Mouse (Mus musculus) embryonic fibroblast, embryonic 13.5 days (primary cell): ENCODE measurements at regions not wholly inside any gene's neighbourhood (a gene's known extent, or its start where the extent isn't known, plus 50 kb on each side); places are given as distances from the start of the nearest gene placed in this dataset.
"Not testable (repeated sequence)": the region's sequence is repeated elsewhere in the genome, so short reads cannot be mapped to it uniquely, and the experiment has no call there.

Experiments
- H3K27ac ChIP-seq: 2 replicates; pipeline ENCODE4 v1.5.1; 2012; ENCODE audit warnings: low read length, control low read depth, inconsistent platforms; ENCODE audit not compliant: insufficient read depth
- H3K4me1 ChIP-seq: 2 replicates; pipeline ENCODE4 v1.6.1; 2011; ENCODE audit warnings: low read length; ENCODE audit not compliant: control insufficient read depth, insufficient read depth
- H3K4me3 ChIP-seq: 2 replicates; pipeline ENCODE4 v1.5.1; 2011; ENCODE audit warnings: mild to moderate bottlenecking, control low read depth, low read length; ENCODE audit not compliant: insufficient read depth
- CTCF ChIP-seq: IDR thresholded peaks from 2 replicates; pipeline ENCODE4 v1.5.1; 2011; ENCODE audit warnings: mild to moderate bottlenecking, control low read depth, low read length, moderate library complexity, borderline replicate concordance; ENCODE audit not compliant: insufficient read depth
- POLR2A ChIP-seq: IDR thresholded peaks from 2 replicates; pipeline ENCODE4 v1.6.1; 2011; ENCODE audit warnings: low read depth, mild to moderate bottlenecking, control low read depth, low read length, moderate library complexity

DNA sequence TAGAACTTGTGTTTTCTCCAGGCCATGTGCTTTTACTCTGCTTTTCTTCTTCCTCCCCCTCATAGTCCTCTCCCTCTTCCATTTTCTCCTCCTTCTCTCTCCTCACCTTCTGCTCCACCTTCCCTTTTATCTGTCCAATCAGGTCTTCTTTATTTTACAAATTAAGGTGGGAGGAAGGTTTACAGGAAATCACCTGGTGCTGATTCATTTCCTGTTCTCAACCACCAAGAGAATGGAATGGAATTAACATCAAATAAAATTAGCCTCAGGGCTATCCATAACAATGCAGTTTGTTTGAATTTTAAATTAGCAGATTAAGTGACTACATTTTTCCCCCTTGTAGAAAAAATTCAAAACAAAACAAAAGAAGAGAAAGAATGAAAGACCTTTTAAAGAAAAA is 414.3 kb upstream of the Slc39a10 start:
- H3K4me1 ChIP-seq, result no peaks in the 10 kb centered on the region
- no peak overlapping the region for H3K27ac ChIP-seq
- TF ChIP-seq CTCF (no peak), POLR2A (no peak)
- no peak overlapping the region for H3K4me3 ChIP-seq

DNA sequence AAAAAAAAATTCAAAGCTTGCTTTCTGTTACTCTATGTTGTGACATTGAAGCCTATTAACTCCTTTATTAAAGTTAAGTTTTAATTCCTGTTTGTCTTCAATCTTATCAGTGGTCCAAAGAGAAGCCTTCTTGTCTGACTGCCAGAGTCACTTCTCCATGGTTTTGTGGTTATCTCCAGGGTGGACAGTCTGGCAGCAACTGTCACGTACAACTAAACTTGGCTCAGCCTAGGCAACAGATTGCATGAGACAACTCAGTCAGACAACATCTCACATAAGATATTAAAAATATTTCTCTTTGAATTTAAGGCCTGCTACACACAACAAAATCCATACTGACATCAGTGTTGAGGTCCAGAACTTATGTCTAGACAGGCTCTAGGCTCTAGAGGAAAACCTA is 406.7 kb upstream of the Slc39a10 start:
- TF ChIP-seq CTCF (no peak), POLR2A (no peak)
- no peaks in the 10 kb centered on the region for H3K4me1 ChIP-seq

DNA sequence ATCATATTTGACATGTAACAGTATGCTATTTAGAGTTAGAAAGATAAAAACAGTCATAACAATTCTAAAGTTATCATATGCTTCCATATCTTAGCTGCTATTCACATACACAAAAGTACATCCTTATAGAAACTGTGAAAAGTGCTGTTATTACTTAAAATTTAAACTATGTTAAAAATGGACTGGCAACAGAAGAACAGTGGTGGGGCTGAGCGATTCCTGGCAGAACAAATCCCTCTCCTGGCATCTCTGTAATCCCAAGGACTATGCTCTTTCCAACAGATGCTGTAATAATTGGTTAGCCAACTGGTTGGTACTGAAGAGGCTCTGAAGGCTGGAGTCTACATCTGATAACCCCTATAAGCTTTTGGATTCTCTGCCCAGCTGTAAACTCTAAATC is 393.0 kb upstream of the Slc39a10 start:
- TF ChIP-seq CTCF (no peak), POLR2A (no peak)
- Histone ChIP-seq H3K4me1 (no peaks in the 10 kb centered on the region), H3K4me3 (no peak overlapping the region), H3K27ac (no peak overlapping the region)

More for the DNA sequence above, 406.7 kb upstream of the Slc39a10 start:
- Histone ChIP-seq H3K27ac (no peak overlapping the region), H3K4me3 (no peak overlapping the region)

DNA sequence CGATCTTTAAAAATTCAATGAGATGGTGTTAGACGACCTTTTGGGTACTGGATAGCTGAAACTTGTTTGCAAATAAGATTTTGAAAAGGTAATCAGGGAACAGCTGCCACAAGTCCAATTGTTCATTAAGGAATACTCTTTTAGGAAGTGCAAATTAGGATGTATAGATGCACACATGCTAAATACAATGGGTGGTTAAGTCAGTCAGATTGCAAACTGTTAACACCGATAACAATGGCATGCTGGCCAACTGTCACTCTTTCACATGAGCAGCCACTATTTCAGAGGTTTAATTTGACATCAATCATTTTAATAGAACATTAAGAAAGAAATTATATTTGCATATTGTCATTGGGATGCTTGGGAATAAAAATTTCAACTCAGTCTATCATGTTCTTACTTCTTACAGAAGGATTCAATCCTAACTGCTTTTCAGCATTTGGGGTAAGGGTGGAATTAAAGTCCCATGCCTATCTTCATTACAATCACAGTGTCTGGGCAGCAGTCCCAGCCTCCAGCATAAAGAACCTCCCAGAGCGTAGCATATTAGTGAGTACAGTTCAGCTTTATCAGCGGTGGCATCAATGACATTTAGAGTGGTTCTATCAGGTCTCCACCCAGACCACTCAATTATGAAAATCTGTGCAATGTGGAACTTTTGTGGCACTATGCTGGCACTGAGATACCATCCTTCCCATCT is 385.8 kb upstream of the Slc39a10 start:
- Histone ChIP-seq H3K4me3 (no peak overlapping the region), H3K27ac (no peak overlapping the region)
- TF ChIP-seq POLR2A (no peak), CTCF (no peak)

DNA sequence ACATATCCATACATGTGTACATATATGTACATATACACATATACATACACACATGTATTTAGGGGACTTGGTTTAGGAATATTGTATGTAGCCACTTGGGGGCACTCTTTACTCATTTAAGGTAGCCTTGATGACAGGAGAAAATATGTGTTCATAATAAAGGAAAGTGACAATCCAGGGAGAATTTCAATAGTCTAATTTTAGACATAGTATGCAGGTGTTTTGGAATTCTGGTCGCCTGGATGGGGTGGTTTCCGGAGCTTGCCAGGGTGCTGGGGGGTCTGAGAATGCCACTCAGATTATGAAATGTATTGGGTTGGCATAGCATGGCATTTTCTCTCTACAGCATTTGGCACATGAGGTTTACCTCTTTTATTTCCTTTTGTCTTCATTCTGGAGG is 385.2 kb upstream of the Slc39a10 start:
- H3K4me1 ChIP-seq, result no peaks in the 10 kb centered on the region
- TF ChIP-seq CTCF, result no peak
- TF ChIP-seq POLR2A, result no peak
- H3K4me3 ChIP-seq, result no peak overlapping the region
- H3K27ac ChIP-seq, result no peak overlapping the region

More for the DNA sequence above, 385.8 kb upstream of the Slc39a10 start:
- no peaks in the 10 kb centered on the region for H3K4me1 ChIP-seq

DNA sequence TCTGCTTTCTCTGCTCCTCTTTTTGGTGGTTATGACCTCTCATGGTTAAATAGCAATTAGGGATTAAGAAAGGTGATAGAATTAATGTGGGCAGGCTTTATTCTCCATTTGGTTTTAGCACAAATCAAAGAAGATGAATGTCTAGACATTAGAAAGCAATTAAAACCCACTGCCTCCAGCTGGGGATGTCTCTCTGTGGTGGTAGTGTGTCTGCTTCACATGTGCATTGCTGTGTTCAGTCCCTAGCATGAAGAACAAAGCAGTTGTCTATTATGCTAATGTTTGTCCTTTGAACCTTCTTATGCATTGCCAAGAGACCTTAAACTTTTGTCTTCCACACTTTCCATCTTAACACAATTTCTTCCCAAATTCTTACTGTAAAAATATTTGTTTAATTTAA is 379.5 kb upstream of the Slc39a10 start:
- no peak overlapping the region for H3K4me3 ChIP-seq
- H3K27ac ChIP-seq, result no peak overlapping the region
- TF ChIP-seq POLR2A (no peak), CTCF (no peak)
- H3K4me1 ChIP-seq, result no peaks in the 10 kb centered on the region

DNA sequence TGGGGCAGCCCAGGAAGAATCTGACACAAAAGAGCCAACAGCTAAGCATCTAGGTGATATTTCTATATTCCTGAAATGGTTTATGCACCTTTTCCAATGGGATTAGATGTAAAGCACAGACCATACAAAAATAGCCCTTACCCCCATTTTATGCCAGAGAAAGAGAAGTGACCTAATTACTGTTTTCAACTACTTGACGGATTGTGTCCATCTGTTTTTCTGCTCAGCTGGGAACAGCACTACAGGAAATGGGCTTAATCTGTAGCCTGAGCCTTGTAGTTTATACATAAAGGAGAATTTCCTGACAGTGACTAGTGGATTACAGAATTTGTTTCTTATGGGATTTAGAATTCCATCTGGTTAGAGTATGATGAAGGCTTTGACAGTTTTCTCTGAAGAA is 371.0 kb upstream of the Slc39a10 start:
- Histone ChIP-seq H3K27ac (no peak overlapping the region), H3K4me3 (no peak overlapping the region), H3K4me1 (no peaks in the 10 kb centered on the region)
- TF ChIP-seq POLR2A, result no peak
- no peak for TF ChIP-seq CTCF

DNA sequence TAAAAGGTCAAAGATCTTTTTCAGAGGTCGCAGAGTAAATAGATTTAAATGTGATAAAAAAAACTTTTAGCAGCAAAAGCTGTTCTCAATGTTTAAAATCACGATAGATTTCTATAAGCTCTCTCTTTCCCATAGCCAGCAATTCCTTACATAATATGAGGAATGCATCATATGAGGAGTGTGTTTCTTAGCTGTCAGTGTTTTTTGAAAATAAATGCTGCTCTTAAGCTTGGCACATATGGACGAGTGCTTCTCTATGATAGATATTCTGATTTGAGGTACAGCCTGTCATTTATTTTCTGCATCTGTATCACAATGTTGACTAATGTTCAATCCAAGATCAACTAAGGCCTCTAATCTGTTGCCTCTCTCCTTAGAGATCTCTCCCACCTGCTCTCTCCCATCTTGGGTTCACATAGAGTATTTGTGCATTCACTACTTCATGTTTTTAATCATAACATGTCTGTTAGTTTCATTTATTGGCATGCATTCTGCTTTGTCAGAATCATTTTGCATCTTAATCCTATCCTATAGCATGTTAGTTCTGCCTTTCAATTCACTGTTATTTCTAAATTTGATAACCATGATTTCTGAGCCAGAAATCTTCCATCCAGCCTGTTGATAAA is 369.0 kb upstream of the Slc39a10 start:
- Histone ChIP-seq H3K27ac (no peak overlapping the region), H3K4me3 (no peak overlapping the region), H3K4me1 (no peaks in the 10 kb centered on the region)
- no peak for TF ChIP-seq POLR2A
- TF ChIP-seq CTCF, result no peak

DNA sequence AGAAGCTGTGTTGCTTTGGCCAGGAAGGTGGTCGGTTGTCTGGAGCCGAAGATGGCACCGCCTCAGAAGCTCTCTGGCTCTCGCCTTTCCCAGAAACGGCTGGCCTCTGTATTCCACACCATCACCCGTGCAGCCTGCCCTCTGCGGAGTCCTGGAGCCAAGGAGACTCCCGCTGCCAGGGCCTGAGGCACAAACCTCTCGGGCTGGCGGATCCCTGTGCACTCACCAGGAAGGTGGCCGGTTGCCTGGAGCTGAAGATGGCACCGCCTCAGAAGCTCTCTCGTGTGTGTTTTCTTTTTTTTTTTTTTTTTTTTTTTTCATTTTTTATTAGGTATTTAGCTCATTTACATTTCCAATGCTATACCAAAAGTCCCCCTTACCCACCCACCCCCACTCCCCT is 358.1 kb upstream of the Slc39a10 start:
- H3K27ac ChIP-seq, H3K4me1 ChIP-seq, H3K4me3 ChIP-seq: not testable (repeated sequence)

DNA sequence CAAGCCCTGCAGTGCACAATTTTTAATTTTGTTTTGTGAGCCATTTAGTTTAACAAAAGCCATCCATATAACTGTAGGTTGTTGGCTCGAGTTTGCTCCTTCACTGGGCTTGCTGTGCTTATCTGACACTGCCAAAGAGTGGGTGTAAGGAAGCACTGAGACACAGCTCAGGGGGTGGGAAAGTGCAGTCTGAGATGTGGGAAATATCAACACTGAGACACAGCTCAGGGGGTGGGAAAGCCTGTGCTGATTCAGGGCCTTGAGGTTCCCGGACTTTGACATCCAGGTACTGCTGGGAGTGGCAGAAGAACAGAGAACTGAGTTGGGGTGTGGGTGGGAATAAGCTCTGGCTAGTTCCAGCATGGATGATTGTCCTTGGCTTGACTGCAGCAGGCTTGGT is 324.4 kb upstream of the Slc39a10 start:
- TF ChIP-seq POLR2A (no peak), CTCF (no peak)
- no peak overlapping the region for H3K27ac ChIP-seq
- no peak overlapping the region for H3K4me3 ChIP-seq
- H3K4me1 ChIP-seq, result no peaks in the 10 kb centered on the region

DNA sequence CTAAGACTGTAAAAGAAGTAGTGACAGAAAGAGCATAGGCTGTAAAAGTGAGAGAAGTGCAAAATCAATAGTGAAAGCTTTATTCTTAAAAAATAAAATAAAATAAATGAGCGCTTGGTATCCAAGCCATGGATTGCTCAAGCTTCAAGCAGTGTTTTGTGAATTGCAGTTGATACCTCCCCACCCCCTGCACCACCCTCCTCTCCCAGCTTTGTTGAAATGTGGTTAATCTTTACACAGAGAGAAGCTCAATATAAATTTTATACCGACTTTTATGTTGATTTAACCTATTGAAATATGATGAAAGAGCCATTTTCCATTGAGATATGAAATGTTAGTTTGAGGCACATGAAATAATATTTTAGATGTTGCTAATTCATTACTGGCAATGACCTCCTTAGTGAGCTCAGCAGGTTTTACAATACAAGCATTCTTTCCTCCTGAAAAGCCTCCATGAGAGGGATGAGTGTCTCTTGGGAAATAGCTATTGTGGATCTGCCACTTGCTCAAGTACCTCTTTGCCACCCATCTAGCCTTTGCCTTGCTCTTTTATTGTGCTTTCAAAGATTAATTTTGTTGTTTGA is 323.9 kb upstream of the Slc39a10 start:
- H3K27ac ChIP-seq, result no peak overlapping the region
- H3K4me1 ChIP-seq, result no peaks in the 10 kb centered on the region
- TF ChIP-seq CTCF (no peak), POLR2A (no peak)
- no peak overlapping the region for H3K4me3 ChIP-seq
